Mouse (Mus musculus) embryonic facial prominence, embryonic 13.5 days (tissue): ENCODE measurements around the gene Lgals8. TPM values are rescaled to one million over a fixed set of nuclear protein-coding genes. Genes with fewer than 3 reads are reported as not detected.

Experiments
- ATAC-seq: fragments of 200-750 bp; cut with Nextera tagmentation; 2 replicates; pipeline ENCODE4 v1.8.0; 2017; ENCODE audit warnings: low read depth; ENCODE audit not compliant: insufficient number of reproducible peaks, insufficient read depth, low FRiP score, low TSS enrichment
- H3K27ac ChIP-seq: fragments of 300-500 bp; sonication (generic); 2 replicates; pipeline ENCODE4 v1.5.1; 2015; ENCODE audit warnings: moderate library complexity, mild to moderate bottlenecking, inconsistent platforms
- H3K27me3 ChIP-seq: fragments of 300-500 bp; sonication (generic); 2 replicates; pipeline ENCODE4 v1.6.1; 2015; ENCODE audit warnings: mild to moderate bottlenecking, inconsistent platforms
- H3K36me3 ChIP-seq: fragments of 300-500 bp; sonication (generic); 2 replicates; pipeline ENCODE4 v1.6.1; 2015; ENCODE audit warnings: mild to moderate bottlenecking, inconsistent platforms
- H3K4me1 ChIP-seq: fragments of 300-500 bp; sonication (generic); 2 replicates; pipeline ENCODE4 v1.6.1; 2015; ENCODE audit warnings: inconsistent platforms
- H3K4me2 ChIP-seq: fragments of 300-500 bp; sonication (generic); 2 replicates; pipeline ENCODE4 v1.6.1; 2015; ENCODE audit warnings: moderate library complexity, mild to moderate bottlenecking, inconsistent platforms
- H3K4me3 ChIP-seq: fragments of 300-500 bp; sonication (generic); 2 replicates; pipeline ENCODE4 v1.5.1; 2015; ENCODE audit warnings: mild to moderate bottlenecking, inconsistent platforms
- H3K9ac ChIP-seq: fragments of 300-500 bp; sonication (generic); 2 replicates; pipeline ENCODE4 v1.6.1; 2015; ENCODE audit warnings: mild to moderate bottlenecking, inconsistent platforms
- H3K9me3 ChIP-seq: fragments of 300-500 bp; sonication (generic); 2 replicates; pipeline ENCODE4 v1.6.1; 2016; ENCODE audit warnings: inconsistent platforms
- WGBS: fragments of 180-500 bp; shearing (Covaris S2); methylation state at CpG from one replicate; pipeline ENCODE4 v1.1.7; 2015; ENCODE audit warnings: mixed read lengths; 5-methylcytosine and 5-hydroxymethylcytosine counted together
- polyA plus RNA-seq: library from polyadenylated mRNA; unstranded; fragments of >200 nt; fragmentation: Nextera tagmentation; extraction: Ambion mirVana; gene quantifications from 2 replicates; pipeline ENCODE4 v1.2.1, GENCODE M21; 2015

The Lgals8 gene
- polyA plus RNA-seq = 17.2 TPM in 2 replicates

DNA sequence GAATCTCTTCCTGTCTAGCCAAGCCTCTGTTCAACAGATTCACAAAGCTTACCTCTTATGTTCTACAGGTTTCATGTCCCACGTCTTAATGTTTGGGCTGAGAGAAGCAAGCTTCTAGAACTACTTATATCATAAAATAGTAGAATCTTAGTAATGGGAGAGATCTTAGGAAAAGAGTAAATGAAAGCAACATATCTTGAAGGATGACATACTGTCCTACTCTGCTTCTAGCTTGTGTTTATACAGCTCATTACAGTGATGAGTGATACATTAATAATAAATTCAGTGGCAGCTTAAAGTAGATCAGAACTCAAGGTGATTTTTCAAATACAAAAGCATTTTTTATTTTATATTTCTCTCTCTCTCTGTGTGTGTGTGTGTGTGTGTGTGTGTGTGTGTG, at the start of gene Lgals8:
TSS of gene Lgals8 (minus strand) at position 101 of the 400 bp plus-strand sequence.
- Histone ChIP-seq H3K9me3 (no peaks in the 10 kb centered on the region), H3K27me3 (no peaks in the 10 kb centered on the region), H3K4me2 (no peak within 1 kb of the TSS), H3K27ac (no peak within 1 kb of the TSS), H3K36me3 (no peaks in the 10 kb centered on the region), H3K9ac (no peak within 1 kb of the TSS), H3K4me3 (no peak within 1 kb of the TSS), H3K4me1 (peaks cover 7% of the 10 kb centered on the region; the same call in 1 of the 2 replicates)
- WGBS = 84% methylated on average over 1 of the region's 1 CpGs
- no peak for ATAC-seq

DNA sequence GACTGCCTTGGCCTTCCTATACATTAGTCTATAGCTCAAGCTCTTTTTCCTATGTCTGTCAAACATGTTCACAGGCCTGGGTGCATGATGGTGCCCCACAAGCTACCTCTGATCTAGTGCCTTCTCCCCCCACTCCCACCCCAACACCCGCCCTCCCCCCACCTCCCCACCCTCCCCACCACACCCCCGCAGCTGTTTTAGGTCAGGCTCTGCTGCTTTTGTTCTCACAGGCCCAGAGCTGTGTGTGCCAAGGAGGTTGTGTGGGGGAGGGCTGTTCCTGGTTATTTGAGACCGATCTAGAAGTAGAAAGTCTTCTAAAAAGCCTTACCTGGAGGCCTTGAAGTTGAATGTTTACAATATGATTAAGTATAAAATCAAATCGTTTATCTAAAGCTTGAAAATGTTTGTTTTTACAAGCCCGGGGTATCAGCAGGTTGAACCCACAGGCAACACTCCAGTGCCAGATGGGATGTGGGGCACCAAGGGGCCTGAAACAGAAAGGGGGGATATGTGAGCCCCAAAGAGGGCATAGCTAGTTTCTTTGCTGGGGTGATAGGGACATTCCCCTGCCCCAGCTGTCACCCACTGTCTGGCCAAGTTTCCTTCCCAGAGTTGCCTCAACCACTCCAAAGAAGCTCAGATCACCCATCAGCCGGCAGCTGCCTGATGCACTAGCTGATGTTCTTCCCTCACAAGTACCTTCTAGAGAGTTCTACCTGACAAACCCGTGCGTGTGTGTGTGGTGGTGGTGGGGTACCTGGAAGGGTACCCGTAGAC, 46.6 kb upstream of the Lgals8 start:
- Histone ChIP-seq H3K27ac (no peak overlapping the region), H3K36me3 (0 out of 2 replicates have a peak, but pooled peaks cover 6% of the 10 kb centered on the region), H3K4me2 (no peak overlapping the region), H3K4me1 (peaks cover 6% of the 10 kb centered on the region; the same call in 1 of the 2 replicates), H3K27me3 (no peaks in the 10 kb centered on the region), H3K9ac (no peak overlapping the region), H3K9me3 (no peaks in the 10 kb centered on the region), H3K4me3 (no peak overlapping the region)
- WGBS = 59% methylated on average over 9 of the region's 9 CpGs
- ATAC-seq = peak; percentile 33; the same call in 1 of the 2 replicates

DNA sequence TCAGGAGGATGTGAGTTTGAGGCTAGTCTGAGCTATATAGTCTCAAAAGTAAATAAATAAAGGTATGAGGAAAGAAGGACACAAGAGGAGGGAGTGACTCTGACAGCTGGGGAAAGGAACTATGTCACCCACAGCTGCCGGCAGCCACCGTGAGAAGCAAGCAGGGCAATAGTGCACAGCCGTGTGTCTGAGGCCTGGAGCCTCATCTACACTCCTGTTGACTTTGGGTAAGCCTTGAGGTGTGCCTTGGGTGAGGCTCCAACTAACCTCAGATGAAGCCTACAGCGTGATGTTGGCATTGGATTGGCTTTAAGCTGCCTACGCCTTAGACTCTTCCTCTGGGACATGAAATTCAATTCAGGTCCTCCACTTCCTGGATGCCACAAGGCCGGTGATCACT, 45.3 kb upstream of the Lgals8 start:
- Histone ChIP-seq H3K4me2 (no peak overlapping the region), H3K9ac (no peak overlapping the region), H3K27ac (no peak overlapping the region), H3K9me3 (no peaks in the 10 kb centered on the region), H3K4me3 (no peak overlapping the region), H3K4me1 (peaks cover 6% of the 10 kb centered on the region; the same call in 1 of the 2 replicates), H3K36me3 (0 out of 2 replicates have a peak, but pooled peaks cover 6% of the 10 kb centered on the region), H3K27me3 (no peaks in the 10 kb centered on the region)
- no peak for ATAC-seq
- 83% methylated on average over 6 of the region's 6 CpGs for WGBS

DNA sequence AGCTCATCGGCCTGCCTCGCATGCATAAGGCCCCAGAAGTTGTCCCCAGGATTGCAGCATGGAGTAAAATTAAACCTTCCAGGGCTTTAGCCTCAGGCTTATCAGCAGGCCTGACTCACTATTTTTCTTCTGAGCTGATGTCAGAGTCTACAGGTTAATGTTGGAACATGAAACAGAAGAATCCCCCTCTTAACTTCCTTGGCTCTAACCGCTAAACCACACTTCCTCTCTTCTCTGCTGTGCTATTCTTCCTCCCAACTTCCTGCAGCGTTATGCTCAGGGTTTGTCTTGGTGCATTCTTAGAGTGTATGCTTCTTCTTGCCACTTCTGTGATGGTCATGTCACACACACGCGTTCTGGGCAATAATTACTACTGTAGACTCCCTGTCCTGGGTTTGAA, 42.7 kb upstream of the Lgals8 start:
- Histone ChIP-seq H3K27ac (no peak overlapping the region), H3K9ac (no peak overlapping the region), H3K4me3 (no peak overlapping the region), H3K9me3 (no peaks in the 10 kb centered on the region), H3K27me3 (no peaks in the 10 kb centered on the region), H3K4me2 (no peak overlapping the region), H3K4me1 (peaks cover 17% of the 10 kb centered on the region), H3K36me3 (0 out of 2 replicates have a peak, but pooled peaks cover 6% of the 10 kb centered on the region)
- WGBS = 81% methylated on average over 6 of the region's 6 CpGs
- ATAC-seq = no peak

DNA sequence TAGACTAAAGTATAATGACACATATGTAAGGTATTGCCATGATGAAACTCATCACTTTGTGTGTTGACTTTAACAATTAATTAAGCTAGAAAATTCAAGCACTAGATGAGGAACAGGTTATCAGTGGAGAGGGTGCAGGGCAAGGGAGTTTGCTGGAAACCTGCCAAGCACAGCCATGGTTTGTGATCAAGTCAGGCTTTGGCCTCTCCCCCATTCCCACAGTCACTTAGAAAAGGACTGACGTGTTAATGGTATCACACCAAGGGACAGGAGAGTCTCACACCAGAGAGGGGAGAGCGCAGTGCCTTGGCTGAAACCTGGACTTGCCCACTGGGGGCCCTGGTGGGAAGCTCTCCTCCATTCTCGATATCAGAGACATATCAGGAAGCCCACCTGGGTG, 40.6 kb upstream of the Lgals8 start:
- Histone ChIP-seq H3K4me3 (no peak overlapping the region), H3K4me2 (no peak overlapping the region), H3K36me3 (0 out of 2 replicates have a peak, but pooled peaks cover 6% of the 10 kb centered on the region), H3K27ac (no peak overlapping the region), H3K9me3 (no peaks in the 10 kb centered on the region), H3K4me1 (peaks cover 11% of the 10 kb centered on the region), H3K27me3 (no peaks in the 10 kb centered on the region), H3K9ac (no peak overlapping the region)
- ATAC-seq = no peak
- 88% methylated on average over 3 of the region's 3 CpGs for WGBS

DNA sequence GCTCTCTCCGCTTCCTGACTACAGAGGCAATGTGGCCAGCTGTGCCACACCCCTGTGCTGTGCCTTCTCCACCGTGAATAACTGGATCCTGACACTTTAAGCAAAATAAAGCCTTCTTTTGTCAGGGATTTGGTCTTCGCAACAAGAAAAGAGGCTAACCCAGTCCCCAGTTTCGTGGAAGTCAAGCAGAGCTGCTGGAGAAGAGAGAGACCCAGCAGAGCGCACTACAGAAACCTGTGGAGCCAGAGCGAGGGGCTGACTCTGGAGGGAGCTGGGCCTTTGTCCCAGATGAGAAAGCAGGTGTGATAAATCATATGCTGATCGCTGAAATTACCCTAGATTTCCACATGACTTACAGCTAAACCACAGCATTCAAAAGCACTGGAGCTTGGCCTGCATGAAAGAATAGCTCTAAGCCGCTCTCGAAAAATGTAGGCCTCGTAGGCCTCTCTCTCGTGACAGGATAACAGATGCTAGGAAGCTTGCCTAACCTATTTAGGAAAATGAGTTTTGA, 38.6 kb upstream of the Lgals8 start:
- Histone ChIP-seq H3K36me3 (0 out of 2 replicates have a peak, but pooled peaks cover 6% of the 10 kb centered on the region), H3K9me3 (no peaks in the 10 kb centered on the region), H3K4me3 (no peak overlapping the region), H3K27me3 (no peaks in the 10 kb centered on the region), H3K27ac (peak overlapping the region; percentile 64), H3K9ac (peak overlapping the region; percentile 37; the same call in 1 of the 2 replicates), H3K4me2 (no peak overlapping the region), H3K4me1 (peaks cover 11% of the 10 kb centered on the region)
- WGBS = 35% methylated on average over 11 of the region's 11 CpGs
- no peak; the same call in 1 of the 2 replicates for ATAC-seq

DNA sequence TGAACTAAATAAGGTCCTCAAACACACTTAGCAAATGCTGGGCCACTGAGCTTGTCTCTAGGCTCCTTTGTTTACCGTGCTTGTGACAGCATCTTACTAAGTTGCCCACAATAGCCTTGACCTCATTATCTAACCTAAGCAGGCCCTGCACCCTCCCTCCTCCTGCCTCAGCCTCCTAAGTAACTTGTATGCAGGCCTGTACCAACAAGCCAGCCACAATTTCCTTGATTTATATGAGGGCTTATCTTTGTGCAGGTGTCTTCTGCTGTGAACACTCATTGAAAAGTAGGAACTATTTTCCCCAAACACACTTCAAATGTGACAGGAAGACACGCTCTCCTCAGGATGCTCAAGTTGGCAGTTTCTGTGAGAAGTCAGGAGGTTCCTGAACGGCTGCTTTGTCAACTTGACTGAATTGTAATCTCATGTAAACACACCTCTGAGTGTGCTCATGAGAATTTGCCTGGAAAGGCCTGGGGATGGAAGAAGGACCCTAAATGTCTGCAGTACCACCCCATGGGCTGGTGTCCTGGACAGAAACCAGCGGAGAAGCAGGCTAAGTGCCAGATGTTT, 38.0 kb upstream of the Lgals8 start:
- no peak for ATAC-seq
- Histone ChIP-seq H3K9ac (peak overlapping the region; percentile 37; the same call in 1 of the 2 replicates), H3K36me3 (0 out of 2 replicates have a peak, but pooled peaks cover 3% of the 10 kb centered on the region), H3K27ac (peak overlapping the region; percentile 64), H3K9me3 (no peaks in the 10 kb centered on the region), H3K4me1 (peaks cover 11% of the 10 kb centered on the region), H3K4me2 (no peak overlapping the region), H3K4me3 (no peak overlapping the region), H3K27me3 (no peaks in the 10 kb centered on the region)
- 51% methylated on average over 4 of the region's 4 CpGs for WGBS

DNA sequence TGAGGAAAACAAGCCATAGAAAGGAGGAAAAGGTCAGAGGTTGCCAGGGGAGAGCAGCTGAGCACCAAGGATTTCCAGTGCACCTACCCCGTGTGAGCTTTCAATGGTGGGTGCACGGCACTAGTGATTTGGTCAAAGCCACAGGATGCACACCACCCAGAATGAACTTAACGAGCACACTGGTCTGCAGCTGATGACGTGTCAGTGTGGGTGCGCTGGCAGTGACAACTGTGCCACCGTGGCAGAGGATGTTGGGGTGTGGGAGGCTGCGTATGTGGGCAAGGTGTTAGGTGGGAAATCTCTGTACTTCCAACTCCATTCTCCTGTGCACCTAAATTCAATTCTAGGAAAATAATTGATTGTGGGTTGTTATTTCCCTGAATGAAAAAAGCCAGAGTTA, 34.4 kb upstream of the Lgals8 start:
- H3K4me1 ChIP-seq = peaks cover 11% of the 10 kb centered on the region
- H3K27me3 ChIP-seq = no peaks in the 10 kb centered on the region
- no peak overlapping the region for H3K27ac ChIP-seq
- no peak overlapping the region for H3K9ac ChIP-seq
- ATAC-seq = no peak
- no peaks in the 10 kb centered on the region for H3K9me3 ChIP-seq
- WGBS = 82% methylated on average over 7 of the region's 7 CpGs
- H3K36me3 ChIP-seq = no peaks in the 10 kb centered on the region
- H3K4me2 ChIP-seq = no peak overlapping the region
- H3K4me3 ChIP-seq = no peak overlapping the region

DNA sequence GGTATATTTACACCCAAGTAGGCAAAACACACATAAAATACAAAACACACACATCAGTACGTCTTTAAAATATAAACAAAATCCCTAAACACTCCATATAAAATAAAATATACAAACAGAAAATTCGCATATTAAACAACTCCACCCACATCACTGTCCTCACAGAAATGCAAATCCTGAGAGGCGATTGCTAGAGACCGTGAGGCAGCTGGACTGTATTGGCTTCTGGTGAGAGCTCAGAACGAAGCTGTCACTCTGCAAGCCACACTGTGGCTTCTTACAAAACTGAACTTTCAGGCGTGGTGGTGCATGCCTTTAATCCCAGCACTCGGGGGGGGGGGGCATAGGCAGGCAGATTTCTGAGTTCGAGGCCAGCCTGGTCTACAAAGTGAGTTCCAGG, 33.1 kb upstream of the Lgals8 start:
- no peaks in the 10 kb centered on the region for H3K27me3 ChIP-seq
- H3K4me1 ChIP-seq = peaks cover 2% of the 10 kb centered on the region; the same call in 1 of the 2 replicates
- H3K27ac ChIP-seq = no peak overlapping the region
- no peak for ATAC-seq
- H3K36me3 ChIP-seq = no peaks in the 10 kb centered on the region
- H3K9ac ChIP-seq = no peak overlapping the region
- H3K9me3 ChIP-seq = no peaks in the 10 kb centered on the region
- H3K4me3 ChIP-seq = no peak overlapping the region
- 63% methylated on average over 8 of the region's 8 CpGs for WGBS
- no peak overlapping the region for H3K4me2 ChIP-seq

DNA sequence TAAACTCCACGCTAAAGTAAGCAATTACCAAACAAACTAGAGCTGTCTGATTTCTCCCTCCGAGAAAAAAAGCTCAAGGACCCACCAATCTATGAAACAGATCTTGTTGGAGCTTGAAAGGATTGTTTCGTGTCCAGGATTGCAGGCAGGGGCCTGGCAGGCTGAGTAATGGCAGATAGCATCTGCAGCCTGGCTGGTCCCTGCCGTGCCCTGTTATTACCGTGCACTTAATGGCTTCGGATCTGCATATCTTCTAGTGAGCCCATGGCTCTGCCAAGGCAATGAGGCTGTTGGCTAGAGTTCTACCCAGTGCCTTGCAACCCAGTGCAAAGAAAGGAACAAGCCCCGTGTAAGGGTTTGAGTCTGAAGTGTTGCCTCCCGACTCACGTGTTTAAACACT, 30.0 kb upstream of the Lgals8 start:
- Histone ChIP-seq H3K27ac (no peak overlapping the region), H3K4me3 (no peak overlapping the region), H3K27me3 (no peaks in the 10 kb centered on the region), H3K9ac (no peak overlapping the region), H3K36me3 (no peaks in the 10 kb centered on the region), H3K4me2 (no peak overlapping the region), H3K4me1 (no peaks in the 10 kb centered on the region), H3K9me3 (no peaks in the 10 kb centered on the region)
- WGBS = 80% methylated on average over 9 of the region's 9 CpGs
- no peak for ATAC-seq

DNA sequence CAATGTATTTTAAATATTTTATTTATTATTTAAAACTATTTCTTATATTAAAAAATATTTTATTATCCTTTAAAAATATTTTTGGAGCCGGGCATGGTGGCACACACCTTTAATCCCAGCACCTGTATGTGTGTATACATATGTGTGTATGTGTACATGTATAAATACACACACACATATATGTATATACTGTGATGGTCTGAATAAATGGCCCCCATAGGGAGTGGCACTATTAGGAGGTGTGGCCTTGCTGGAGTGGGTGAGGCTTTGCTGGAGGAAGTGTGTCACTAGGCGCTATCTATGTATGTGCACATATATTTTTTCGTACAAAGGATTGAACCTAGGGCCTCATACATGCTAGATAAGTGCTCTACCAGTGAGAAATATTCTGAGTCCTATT, 27.8 kb upstream of the Lgals8 start:
- Histone ChIP-seq H3K27ac (no peak overlapping the region), H3K27me3 (no peaks in the 10 kb centered on the region), H3K4me1 (no peaks in the 10 kb centered on the region), H3K4me3 (no peak overlapping the region), H3K4me2 (no peak overlapping the region), H3K36me3 (no peaks in the 10 kb centered on the region), H3K9ac (no peak overlapping the region), H3K9me3 (no peaks in the 10 kb centered on the region)
- WGBS = 91% methylated on average over 3 of the region's 3 CpGs
- no peak for ATAC-seq
